Mouse (Mus musculus) spleen, adult 12 weeks (tissue): ENCODE measurements around the gene Pitpnm3.

Experiments
- DNase-seq: peaks from one replicate; pipeline ENCODE4 v3.0.0; 2022; ENCODE audit warnings: low spot score

The Pitpnm3 gene

DNA sequence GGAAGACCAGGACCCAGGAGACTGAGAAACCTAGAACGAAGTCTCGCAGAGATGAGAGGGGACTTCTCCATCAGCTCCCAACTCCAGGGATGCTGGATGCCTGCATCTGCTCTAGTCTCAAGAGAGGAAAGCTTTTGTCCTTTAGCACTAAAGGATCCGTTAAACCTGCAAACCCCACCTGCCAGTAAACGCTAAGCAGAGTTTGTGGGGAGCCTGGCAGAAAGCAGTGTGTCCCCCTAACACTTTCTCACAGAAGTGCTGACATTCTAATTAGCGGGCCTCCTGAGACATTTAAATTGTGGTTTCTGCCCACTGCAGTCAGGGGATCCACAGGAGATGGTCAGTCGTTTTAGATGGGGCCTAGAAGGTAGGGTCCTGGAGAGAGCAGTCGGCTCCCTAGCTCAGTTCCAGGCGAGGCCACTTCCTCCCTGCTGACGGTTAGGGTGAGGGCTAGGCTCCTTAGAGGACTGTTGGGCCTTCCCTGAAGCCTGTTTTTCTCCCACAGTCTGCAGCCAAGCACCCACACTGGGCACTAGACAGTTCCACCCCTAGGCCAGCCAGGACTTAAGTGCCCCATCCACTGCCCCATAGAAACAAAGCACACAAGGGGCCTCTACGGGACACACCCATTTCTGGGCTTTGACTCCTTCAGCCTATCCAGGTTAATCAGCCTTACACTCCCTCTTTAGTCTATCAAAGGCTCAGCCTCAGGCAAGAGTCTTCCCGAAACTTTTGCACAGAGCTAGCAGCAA, 829 bp upstream of the Pitpnm3 start:
- DNase-seq, result no peak

DNA sequence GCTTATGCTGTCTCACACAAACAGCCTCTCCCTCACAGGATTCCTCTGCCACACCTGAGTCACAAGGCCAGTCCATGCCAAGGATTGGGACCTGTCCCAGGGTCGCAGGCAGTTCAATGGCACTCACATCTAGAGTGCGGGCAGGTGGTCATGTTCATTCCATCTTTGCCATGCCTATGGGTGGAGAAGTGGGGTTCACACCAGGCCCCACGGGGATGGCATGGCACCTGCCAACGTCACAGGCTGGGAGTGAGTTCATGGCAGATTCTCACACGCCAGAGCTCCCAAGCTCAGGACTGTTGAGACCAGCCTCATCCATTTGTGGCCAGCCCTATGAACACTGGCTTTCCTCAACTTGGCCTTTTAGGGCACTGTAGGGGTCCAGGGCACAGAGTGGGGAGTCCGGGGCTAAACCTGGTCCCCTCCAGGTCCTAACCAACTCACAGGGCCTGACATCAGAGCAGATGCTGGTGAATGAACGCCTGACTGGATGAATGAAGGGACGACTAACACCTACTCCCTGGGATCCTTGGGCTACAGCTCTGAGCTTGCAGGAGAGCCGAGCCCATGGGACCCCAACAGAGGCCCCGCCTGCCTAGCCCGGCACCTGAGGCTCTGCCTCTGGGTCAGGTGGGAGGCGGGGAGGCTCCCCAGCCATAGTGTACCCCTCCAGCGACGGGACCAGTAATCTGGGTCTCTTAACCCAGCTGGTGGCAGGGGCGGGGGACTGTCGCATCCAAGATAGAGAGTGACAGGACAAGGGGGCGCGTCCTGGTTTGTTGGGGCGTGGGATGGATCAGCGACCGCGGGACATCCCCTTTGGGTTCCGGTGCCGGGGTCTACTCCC, 819 bp downstream of the Pitpnm3 start:
- no peak for DNase-seq

DNA sequence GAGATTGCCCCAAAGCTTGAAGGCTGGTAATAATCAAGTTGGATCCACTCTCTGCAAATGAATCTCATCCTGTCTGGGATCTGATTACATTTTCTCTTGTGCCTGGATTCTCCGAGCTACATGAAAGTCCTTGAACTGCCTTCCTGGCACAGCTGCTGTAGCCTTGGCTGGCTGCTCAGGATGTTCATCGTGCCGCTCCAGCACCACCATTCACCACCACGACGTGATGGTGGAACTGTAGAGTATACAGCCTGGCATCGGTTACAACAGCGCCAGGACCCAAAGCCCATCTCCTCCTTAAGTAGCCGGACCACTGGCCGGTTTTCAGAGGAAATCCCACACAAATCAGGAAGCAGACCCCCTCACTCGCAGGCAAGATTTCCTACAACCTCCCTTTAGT, 2.5 kb downstream of the Pitpnm3 start:
- no peak for DNase-seq

DNA sequence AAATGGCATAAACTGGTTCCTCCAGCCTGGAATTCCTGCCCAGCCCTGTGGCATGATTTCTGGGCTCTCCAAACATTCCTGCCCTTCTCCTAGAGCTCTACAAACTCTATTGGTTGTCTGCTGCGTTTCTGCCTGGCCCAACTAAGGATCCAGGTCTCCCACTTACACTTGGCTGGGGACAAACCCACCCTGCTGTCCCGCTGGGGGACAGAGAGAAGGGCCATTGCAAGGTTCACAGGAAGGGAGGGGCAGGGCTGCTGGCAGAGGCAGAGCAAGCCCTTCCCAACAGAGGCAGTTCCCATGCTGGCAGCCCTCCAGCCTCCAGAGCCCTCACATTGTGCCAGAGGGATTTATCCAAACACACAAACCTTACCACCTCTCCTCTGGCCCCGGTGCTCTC, 3.3 kb downstream of the Pitpnm3 start:
- DNase-seq, result no peak

DNA sequence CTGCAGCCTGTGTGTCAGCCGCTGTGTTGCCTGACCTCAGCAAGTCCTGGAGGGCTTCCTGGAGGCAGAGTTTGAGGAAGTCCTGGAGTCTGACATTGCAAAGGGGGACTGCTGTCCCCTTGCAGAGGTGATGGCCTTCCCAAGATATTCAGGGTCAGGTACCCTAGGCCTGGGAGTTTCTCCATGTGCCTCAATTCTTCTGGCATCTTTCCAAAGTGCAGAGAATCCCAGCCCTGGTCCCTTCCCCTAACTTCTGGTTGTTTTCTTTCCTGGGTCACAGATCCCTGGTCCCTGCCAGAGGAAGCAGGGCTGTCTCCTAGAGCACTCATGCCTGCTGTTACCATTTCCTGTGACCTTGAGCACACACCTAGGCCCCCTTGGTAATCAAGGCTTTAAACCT, 3.9 kb downstream of the Pitpnm3 start:
- no peak for DNase-seq

DNA sequence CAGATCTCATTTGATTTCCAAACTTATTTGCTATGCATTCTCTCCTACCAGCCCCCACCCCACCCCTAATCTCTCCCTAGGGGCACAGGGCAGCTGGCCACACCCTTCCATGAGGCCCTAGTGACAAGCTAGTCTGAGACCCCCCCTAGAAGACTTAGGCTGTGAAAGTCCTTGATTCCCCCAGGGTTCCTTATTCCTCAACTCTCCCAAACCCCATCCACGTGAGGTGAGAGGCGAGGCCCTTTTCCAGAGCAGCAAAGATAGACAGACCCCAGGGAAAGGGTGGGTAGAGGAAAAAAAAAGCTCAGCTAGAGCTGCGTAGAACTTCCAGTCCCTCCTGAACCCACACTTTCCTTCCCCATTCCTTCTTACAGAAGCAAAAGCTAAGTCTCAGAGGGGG, 4.7 kb downstream of the Pitpnm3 start:
- DNase-seq, result no peak

DNA sequence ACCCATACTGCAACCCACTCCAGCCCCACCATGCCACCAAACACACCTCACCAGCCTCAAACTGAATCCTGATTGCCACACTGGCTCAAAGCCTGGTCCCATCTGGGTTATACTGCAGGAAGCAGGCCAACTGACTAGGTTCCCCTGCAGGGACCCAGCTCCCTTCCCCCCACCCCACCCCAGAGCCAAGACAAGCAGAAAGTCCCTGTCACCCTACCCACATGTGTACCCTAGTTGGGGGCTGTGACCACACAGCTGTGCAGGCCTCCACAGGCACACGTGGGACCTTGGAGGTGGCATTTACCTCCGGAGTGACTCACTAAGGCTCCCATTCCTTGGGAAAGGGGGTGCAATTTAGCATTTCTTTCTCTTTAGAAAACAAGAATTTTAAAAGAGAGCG, 5.1 kb downstream of the Pitpnm3 start:
- no peak for DNase-seq

DNA sequence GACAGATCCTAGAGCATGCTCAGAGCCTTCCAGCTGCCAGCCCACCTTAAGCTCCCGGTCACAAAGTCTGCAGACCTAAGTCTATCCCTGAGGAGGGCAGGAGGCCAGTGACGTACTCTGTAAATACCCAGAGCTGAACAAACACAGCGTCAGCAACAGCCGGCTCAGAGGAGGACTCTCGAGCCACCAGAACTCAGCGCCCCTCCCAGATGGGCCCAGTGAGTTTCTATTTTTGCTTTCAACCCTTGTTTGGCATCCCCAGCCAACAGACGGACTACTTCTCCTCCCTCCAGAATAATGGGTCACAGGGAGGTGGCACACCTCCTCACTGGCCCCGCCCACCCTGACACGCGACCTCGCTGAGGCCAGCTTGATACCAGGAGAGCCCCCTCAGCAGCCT, 5.6 kb downstream of the Pitpnm3 start:
- no peak for DNase-seq

DNA sequence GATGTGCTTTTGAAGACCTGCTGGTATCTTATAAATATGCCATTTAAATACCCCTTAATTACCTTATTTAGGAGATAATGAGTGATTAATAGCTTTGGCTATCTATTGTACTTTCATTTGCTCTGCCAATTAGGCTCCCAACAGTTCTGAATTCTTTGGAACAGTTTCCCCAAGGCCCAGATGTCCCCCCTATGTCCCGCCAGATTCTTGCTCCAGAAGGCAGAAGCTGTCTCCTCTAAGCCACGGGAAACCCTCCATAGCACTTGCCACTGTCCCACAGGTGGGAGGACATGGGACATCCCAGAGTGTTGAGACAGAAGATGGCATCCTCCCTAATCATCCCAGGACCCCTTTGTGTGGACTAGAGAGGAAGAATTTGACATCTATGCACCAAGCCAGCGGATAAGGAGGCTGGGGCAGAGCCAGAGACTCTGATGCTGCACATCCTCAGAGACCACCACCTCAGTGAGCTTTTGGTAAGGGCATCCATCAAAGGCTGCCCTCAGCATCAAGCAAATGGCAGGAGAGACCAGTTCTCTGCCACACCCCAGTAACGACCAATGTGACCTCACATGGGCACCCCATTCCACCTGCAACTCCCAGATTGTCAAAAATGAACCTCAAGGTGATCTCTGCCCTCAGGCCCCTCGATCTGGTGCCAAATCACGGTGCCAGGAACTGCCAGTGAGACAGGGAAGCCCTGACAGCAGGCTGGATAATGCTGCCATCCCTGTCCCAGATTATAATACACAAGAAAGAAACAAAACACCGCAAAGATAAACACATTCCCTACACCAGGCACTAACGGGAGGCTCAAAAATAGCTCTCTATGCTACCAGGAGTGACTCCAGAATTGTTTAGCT, 6.3 kb downstream of the Pitpnm3 start:
- DNase-seq, result no peak

DNA sequence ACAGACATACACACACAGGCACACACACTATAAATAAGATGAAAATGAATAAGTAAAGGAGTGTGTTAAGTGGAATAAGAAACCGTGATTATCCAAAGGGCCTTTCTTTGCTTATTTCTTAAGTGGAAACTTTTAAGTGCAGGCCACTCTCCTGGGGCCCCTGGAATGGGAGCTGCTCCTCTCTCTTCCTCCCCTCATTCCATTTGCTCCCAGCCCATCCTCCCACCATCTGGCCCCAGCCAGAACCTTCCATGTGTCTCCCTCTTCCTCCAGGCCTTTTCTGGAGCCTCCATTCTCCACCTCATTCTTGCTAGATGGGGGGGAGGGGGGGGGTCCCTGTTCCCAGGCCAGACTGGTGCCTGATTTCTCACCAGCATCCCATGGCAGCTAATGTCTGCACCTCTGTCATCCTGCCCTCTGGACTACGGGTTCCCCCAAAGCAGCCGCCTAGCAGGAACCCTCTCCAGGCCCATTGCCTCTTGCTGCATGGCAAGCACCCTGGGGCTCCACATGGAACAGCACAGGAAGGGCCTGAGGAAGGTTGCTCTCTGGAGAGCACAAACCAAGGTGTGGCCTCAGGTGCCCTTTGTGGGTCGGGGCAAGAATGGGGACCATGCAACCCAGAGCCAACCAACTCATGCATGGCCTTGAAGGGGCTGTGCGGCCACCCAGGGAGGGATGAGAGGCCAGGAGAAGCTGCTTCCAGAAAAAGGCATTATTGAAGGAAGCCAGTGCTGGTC, 8.0 kb downstream of the Pitpnm3 start:
- no peak for DNase-seq

DNA sequence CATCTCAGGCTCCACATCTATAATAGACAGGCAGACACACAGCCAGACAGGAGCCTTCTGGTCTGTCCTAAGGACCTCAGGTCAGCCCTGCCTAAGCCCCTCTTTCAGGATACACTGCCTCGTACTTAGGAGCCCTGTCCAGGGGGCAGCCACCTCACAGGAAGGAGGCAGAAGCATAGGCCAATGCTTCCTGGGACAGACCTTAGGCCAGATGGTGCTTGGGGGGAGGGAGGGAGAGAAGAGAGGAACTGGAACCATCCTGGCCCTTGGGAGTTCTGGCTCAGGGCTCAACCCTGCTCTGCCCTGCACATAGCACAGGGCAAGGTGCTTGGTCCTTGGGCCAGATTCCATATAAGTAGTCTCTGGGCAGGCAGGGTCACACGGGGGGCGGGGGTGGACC, 9.8 kb downstream of the Pitpnm3 start:
- DNase-seq, result no peak

DNA sequence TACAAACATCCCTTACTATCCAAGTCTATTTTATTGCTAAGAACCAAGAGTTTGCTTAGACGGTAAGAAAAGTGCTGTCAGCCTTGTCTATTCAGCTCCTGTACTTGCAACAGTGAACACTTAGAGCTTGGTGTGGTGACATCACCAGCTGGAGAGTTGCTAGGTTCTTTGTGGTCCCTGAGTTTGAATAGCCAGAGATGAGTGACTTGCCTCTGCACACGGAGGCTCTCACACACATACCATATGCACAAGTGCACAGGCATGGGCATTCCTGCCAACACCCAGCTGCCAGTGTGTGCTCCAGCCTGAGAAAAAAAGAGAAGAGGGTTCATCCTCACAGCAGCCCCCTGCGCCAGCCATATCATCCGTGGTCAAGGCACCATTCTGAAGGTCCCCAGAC, 12.0 kb downstream of the Pitpnm3 start:
- DNase-seq, result no peak

DNA sequence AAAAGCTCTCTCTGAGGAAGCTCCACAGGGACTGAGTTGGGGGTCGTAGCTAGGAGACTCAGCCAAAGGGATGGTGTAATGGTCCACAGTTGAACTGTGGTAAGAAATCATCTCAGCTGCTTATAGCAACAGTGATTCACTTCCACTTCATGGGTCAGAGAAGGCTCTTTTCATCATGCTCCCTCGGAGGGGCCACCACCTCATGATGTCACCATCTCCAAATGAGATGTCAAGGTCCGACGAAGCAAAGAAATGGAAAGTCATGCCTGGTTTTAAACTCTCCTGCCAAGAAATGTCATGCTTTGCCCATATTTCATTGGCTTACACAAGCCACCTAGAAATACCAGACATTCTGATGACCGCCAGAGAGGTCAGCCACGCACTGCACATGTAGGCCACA, 15.2 kb downstream of the Pitpnm3 start:
- no peak for DNase-seq

DNA sequence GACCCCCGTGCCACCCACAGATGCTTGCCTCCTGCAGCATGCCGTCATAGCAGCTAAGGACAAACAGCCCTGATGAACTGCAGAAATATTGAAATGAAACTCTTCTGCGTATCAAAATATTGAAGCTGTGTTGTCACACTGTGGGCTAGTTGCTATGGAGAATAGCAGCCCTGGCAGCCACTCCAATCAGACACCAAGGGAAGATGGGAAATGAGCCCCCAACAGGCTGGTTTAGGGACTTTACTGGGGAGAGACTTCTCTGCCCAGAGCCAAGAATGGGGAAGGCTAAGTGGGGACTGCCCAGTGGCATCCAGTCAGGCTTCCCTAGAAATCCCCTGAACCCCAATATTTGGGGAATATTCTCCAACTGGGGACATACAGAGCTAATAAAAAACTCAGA, 16.9 kb downstream of the Pitpnm3 start:
- DNase-seq, result no peak

DNA sequence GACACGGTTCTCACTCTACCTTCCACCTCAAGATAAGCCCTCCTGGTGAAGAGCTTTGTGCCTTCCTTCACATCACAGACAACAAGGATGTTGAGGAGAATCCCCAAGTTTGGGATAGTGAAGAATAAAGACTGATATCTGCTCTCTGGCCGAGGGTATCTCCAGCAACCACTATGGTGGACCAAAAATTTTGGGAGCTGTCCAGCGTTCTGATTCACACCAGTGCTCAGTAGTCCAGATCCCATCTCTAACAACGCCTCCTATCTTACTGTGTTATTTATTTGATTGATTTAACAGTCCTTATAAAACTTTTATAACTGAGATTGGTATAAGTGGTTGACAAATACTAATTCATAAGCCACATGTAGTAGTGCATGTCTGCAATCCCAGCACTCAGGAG, 22.3 kb downstream of the Pitpnm3 start:
- DNase-seq, result no peak

DNA sequence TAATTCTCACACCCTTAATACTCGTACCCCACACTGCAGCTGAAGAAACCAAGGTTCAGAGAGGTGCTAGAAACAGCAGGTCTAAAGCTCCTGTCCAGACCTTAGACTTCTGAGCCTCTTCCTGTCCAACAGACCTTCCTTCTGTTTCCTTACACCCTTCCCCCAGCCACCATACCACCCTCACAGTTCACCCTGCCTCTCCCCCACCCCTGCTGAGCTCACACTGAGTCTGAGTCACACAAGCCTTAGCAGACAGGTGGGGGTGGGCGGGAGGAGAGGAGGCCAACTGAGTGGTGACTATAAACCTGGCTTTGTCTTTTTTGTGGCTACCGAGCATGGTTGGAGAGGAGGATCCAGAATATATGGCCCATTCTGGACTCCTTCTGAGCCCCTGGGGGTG, 24.9 kb downstream of the Pitpnm3 start:
- DNase-seq, result no peak

DNA sequence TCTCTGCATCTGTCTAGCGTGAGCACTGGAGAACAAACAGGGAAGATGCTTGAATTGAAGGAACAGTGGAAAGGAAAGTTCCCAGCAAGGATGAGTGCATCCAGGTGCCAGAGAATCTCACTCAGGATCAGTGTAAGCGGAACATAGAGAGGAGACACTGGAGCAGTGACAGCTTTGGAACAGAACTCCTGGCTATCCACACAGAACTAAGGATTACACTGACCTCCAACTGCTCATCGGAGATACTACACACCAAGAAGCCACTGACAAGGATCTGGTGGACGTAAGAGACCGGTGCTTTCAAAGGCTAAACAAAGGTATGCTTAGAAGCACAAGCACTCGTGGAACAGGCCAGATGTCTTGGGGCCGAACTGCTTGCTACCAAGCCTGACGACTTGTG, 31.4 kb downstream of the Pitpnm3 start:
- DNase-seq, result no peak

DNA sequence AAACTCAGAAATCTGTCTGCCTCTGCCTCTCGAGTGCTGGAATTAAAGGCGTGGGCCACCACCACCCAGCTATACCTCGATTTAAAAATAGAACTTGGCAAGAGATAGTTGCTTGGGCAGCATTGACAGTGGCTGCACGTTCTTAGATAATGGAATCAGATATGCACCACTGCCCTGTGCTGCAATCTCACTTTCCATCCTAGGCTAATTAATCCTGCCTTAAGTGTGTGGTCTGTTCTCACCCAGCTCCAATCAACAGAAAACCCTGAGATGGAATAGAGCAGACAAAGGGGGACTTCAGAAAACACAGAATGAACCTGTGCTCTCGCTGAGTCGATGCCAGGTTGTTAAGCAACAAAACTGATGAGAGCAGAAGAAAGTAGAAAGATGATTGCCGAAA, 32.0 kb downstream of the Pitpnm3 start:
- DNase-seq, result no peak

DNA sequence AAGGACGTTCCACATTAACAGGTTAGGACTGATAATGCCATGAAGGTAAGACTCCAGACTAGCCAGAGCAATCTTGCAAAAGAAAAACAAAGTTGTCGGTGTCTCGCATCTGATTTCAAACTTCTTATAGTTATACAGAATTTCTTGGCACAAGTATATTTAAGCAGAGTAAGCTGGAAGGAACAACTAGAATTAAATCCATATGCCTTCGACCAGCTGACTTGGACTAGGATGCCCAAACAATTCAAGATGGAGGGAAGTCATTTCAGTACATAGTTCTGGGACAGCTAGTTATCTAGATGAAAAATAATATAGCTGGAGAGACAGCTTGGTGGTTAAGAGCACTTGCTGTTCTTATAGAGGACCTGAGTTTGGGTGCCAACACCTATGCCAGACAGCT, 34.6 kb downstream of the Pitpnm3 start:
- DNase-seq, result no peak

DNA sequence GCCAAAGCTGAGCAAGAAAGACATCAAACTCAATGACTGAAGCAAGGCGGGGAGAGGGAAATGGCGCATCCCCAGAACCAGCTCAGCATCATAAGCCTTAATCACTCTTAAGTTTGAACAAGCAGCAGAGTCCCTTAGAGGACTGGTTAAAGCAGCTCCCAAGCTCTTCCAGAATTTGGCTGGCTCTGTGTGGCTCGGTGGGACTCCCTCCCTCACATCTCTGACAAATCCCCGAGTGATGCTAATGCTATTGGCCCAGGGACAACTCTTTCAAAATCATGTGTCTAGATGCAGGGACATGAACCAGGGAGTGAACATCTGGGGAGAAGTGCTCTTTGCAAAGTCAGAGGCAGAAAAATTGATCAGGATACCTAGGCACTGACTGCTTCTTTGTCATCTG, 36.4 kb downstream of the Pitpnm3 start:
- no peak for DNase-seq

DNA sequence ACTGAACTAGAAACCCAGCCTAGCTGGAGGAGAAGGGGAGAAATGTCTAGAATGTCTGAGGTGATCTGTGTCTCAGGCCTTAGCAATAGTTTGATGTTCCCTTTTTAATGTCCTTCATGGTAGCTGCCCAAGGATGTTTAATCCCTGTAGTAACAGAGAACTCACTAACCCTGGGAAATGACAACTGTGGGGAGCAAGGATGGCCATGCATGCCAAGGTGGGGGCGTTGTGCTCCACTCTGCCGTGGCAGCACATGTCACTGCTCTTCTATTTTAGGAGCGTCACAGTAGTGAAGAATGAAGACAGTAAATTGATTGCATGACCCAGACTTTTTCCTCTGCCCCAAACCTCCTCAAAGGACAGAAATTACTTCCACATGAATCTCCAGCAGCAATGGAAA, 37.6 kb downstream of the Pitpnm3 start:
- no peak for DNase-seq

DNA sequence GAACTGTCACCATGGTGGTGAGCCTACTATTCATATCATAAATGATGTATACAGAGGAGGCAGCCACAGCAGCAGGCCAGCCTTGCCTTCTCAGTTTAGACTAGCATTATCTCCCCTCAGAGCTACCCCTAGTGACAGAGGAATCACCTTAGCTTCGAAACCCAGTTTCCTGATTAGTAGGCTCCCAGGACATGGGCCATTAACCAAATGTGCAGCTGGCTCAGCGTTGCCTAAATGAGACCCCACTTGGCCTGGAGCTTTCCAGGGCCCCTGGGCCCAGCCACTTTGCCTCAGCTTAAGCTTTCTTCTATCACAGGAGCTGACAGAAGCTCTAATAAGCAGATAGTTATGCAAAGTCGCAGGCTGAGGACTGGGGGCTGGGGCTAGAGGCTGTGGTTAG, 39.6 kb downstream of the Pitpnm3 start:
- DNase-seq, result no peak
